Mouse (Mus musculus) neural tube, embryonic 11.5 days (tissue): Measurements from ENCODE around the gene Tnfaip2. TPM values are rescaled to one million over a fixed set of nuclear protein-coding genes. Genes with fewer than 3 reads are reported as not detected.

Experiments
- ATAC-seq: fragments of 200-750 bp; cut with Nextera tagmentation; 2 replicates; pipeline ENCODE4 v1.8.0; 2017; ENCODE audit warnings: moderate number of reproducible peaks, mild to moderate bottlenecking, moderate TSS enrichment, moderate library complexity; ENCODE audit not compliant: insufficient read depth, low FRiP score, low TSS enrichment
- DNase-seq: peaks from one replicate; pipeline ENCODE4 v3.0.0-alpha.2; 2015; ENCODE audit warnings: low spot score
- H3K27ac ChIP-seq: fragments of 300-500 bp; sonication (generic); 2 replicates; pipeline ENCODE4 v1.5.1; 2014; ENCODE audit warnings: low read depth, mild to moderate bottlenecking, low read length
- H3K27me3 ChIP-seq: fragments of 300-500 bp; sonication (generic); 2 replicates; pipeline ENCODE4 v1.6.1; 2014; ENCODE audit warnings: mild to moderate bottlenecking, low read length, mixed read lengths; ENCODE audit not compliant: control insufficient read depth, insufficient read depth
- H3K36me3 ChIP-seq: fragments of 300-500 bp; sonication (generic); 2 replicates; pipeline ENCODE4 v1.6.1; 2014; ENCODE audit warnings: mild to moderate bottlenecking, low read length, moderate library complexity, mixed read lengths; ENCODE audit not compliant: control insufficient read depth, insufficient read depth
- H3K4me1 ChIP-seq: fragments of 300-500 bp; sonication (generic); 2 replicates; pipeline ENCODE4 v1.6.1; 2014; ENCODE audit warnings: low read length, mixed read lengths; ENCODE audit not compliant: control insufficient read depth, insufficient read depth
- H3K4me2 ChIP-seq: fragments of 300-500 bp; sonication (generic); 2 replicates; pipeline ENCODE4 v1.6.1; 2014; ENCODE audit warnings: low read depth, mild to moderate bottlenecking, moderate library complexity
- H3K4me3 ChIP-seq: fragments of 300-500 bp; sonication (generic); 2 replicates; pipeline ENCODE4 v1.5.1; 2014; ENCODE audit warnings: low read depth, low read length
- H3K9ac ChIP-seq: fragments of 300-500 bp; sonication (generic); 2 replicates; pipeline ENCODE4 v1.6.1; 2014; ENCODE audit warnings: mild to moderate bottlenecking, low read length
- H3K9me3 ChIP-seq: fragments of 300-500 bp; sonication (generic); 2 replicates; pipeline ENCODE4 v1.6.1; 2016; ENCODE audit warnings: low read length; ENCODE audit not compliant: control insufficient read depth
- WGBS: fragments of 180-500 bp; shearing (Covaris S2); extraction: QIAGEN DNeasy Blood & Tissue Kit; methylation state at CpG from one replicate; pipeline ENCODE4 v1.1.7; 2014; 5-methylcytosine and 5-hydroxymethylcytosine counted together
- polyA plus RNA-seq: library from polyadenylated mRNA; unstranded; fragments of >200 nt; fragmentation: Nextera tagmentation; extraction: Ambion mirVana; gene quantifications from 2 replicates; pipeline ENCODE4 v1.2.1, GENCODE M21; 2014

Tnfaip2 gene
- polyA plus RNA-seq, 1 experiment from 2014 or later = 3.7 TPM

DNA sequence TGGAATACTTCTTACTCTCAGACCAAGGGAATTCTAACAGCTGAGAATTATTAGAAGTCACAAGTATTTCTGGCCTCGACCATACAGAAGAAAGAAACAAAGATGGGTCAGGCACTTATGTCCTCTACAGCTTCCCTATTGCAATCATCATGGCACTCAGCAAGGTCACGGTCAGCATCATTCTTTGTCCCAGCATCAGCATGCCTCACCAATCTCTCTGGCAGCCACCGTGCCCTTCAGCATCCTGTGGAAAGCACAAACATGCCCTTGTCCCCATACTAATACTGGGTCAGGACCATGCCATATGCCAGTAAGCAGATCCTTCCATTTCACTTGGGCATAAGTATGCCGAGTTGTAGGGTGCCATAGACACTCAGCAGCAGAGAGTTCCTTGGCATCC, 52.7 kb downstream of the Tnfaip2 start:
- 77% methylated on average over 4 of the region's 4 CpGs for WGBS
- Histone ChIP-seq H3K9ac (no peak overlapping the region), H3K9me3 (no peaks in the 10 kb centered on the region), H3K4me2 (no peak overlapping the region), H3K4me3 (no peak overlapping the region), H3K36me3 (no peaks in the 10 kb centered on the region), H3K27me3 (no peaks in the 10 kb centered on the region), H3K4me1 (no peaks in the 10 kb centered on the region), H3K27ac (no peak overlapping the region)
- ATAC-seq (no peak), DNase-seq (no peak)

DNA sequence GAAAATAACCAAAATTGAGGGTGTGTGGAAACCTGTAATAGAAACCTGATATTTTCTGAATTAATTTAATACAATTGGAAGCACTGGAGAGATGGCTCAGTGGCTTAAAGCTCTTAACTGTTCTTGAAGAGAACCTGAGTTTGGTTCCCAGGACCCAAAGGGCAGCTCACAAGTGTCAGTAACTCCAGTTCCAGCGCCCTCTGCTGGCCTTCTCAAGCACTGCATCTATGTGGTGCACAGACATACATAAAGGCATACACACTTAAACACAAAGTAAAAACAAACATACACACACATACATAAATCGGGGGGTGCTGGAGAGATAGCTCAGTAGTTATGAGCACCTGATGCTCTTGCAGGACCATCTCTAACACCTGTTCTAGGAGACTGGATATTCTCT, 54.8 kb downstream of the Tnfaip2 start:
- Histone ChIP-seq H3K4me3 (no peak overlapping the region), H3K27ac (no peak overlapping the region), H3K36me3 (no peaks in the 10 kb centered on the region), H3K4me2 (no peak overlapping the region), H3K4me1 (0 out of 2 replicates have a peak, but pooled peaks cover 3% of the 10 kb centered on the region), H3K9me3 (no peaks in the 10 kb centered on the region), H3K27me3 (no peaks in the 10 kb centered on the region), H3K9ac (no peak overlapping the region)
- DNase-seq = no peak
- 55% methylated on average over 2 of the region's 2 CpGs for WGBS
- ATAC-seq = no peak

DNA sequence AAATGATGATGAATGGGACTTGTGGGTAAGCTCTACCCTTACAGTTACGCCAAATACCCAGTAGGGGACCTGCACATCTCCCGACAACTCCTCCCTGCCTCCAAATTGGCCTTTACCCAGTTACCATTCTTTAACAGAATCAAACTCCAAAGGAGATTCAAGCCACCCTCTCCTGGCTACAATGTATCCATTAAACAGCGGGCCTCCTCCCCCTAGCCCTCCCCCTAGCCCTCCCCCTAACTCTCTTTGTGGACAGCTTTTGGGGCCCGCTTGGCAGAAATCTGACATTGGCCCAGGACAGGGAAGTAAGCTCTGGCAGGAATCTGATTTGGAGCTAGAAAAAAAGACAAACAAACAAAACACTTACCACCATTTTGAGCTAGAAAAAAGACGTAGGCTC, 57.3 kb downstream of the Tnfaip2 start:
- Histone ChIP-seq H3K27me3 (no peaks in the 10 kb centered on the region), H3K9ac (no peak overlapping the region), H3K4me3 (no peak overlapping the region), H3K27ac (no peak overlapping the region), H3K4me2 (no peak overlapping the region), H3K4me1 (0 out of 2 replicates have a peak, but pooled peaks cover 3% of the 10 kb centered on the region), H3K9me3 (no peaks in the 10 kb centered on the region), H3K36me3 (no peaks in the 10 kb centered on the region)
- WGBS = 60% methylated on average over 5 of the region's 5 CpGs
- no peak for ATAC-seq
- DNase-seq = no peak

DNA sequence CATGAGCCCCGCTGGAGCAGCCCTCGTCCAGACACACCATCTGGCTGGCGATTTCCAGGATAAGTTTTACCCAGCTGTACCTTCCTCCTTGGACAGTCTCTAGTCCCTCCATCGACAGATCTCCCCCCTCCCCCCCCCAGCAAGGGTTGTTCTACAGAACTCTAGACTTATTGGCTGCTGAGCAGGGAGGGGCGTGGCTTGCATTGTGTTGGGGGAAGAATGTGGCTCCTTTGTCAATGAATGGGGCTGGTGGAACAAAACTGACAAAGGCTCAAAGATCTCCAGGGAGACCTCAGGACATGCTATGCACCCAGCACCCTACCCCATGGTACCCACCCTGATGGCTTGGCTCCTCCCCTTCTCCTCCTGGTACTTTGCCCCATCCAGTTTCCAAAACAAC, 58.5 kb downstream of the Tnfaip2 start:
- 23% methylated on average over 5 of the region's 5 CpGs for WGBS
- DNase-seq = peak; percentile 74
- no peaks in the 10 kb centered on the region for H3K27me3 ChIP-seq
- no peak overlapping the region for H3K4me3 ChIP-seq
- ATAC-seq = peak; percentile 89
- no peaks in the 10 kb centered on the region for H3K36me3 ChIP-seq
- H3K9me3 ChIP-seq = no peaks in the 10 kb centered on the region
- 0 out of 2 replicates have a peak, but pooled peaks cover 3% of the 10 kb centered on the region for H3K4me1 ChIP-seq
- no peak overlapping the region for H3K9ac ChIP-seq
- peak overlapping the region; percentile 12; the same call in 1 of the 2 replicates for H3K4me2 ChIP-seq
- 0 out of 2 replicates have a peak overlapping the region, but pooled peaks have one; percentile 49 for H3K27ac ChIP-seq

DNA sequence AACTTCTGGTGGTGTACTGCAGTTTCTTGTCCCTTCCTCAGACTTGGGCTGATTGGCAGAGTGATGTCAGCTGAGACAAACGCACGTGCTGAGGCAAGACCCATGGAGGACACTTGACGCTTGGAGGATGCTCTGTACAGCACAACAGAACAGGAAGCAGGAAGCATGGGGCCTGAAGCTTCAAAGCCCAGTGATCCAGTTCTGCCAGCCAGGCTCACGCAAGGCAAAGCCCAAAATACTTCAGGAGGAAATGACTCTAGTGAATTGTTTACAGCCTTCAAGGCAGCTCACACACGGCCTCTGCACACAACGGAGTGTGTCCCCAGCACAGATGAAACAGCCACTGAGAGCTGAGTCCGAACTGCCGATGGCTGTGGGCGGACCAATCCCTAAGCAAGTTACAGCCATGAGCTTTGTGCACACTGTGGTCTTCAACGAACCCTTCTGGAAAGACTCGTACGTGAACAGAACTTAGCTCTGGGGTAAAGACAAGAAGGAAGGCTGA, 60.8 kb downstream of the Tnfaip2 start:
- DNase-seq (no peak), ATAC-seq (no peak)
- WGBS = 84% methylated on average over 12 of the region's 12 CpGs
- H3K27me3 ChIP-seq = no peaks in the 10 kb centered on the region
- H3K9me3 ChIP-seq = no peaks in the 10 kb centered on the region
- H3K36me3 ChIP-seq = no peaks in the 10 kb centered on the region
- H3K4me1 ChIP-seq = 0 out of 2 replicates have a peak, but pooled peaks cover 3% of the 10 kb centered on the region
- H3K4me2 ChIP-seq = no peak overlapping the region
- H3K27ac ChIP-seq = no peak overlapping the region
- no peak overlapping the region for H3K9ac ChIP-seq
- no peak overlapping the region for H3K4me3 ChIP-seq

DNA sequence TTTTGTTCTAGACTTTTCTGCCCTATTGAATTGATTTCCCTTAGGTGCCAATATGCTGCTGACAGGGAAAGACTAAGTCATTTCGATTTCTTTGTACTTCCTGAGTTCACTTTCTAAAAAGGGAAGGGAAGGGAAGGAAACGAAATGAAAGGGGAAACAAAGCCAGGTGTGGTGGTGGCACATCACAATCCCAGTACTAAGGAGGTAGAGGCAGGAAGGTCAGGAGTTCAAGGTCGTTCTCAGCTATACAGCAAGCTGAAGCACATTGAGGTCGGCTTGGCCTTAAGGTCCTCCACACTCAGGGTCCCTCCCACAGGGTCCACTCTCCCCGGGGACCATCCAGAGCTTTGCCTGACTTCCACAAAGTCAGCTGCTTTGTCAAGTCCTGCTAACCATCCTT, 61.3 kb downstream of the Tnfaip2 start:
- no peak overlapping the region for H3K4me2 ChIP-seq
- DNase-seq (no peak), ATAC-seq (no peak)
- WGBS = 61% methylated on average over 5 of the region's 5 CpGs
- no peaks in the 10 kb centered on the region for H3K36me3 ChIP-seq
- H3K4me3 ChIP-seq = no peak overlapping the region
- no peaks in the 10 kb centered on the region for H3K27me3 ChIP-seq
- no peaks in the 10 kb centered on the region for H3K9me3 ChIP-seq
- no peak overlapping the region for H3K9ac ChIP-seq
- H3K27ac ChIP-seq = no peak overlapping the region
- H3K4me1 ChIP-seq = 0 out of 2 replicates have a peak, but pooled peaks cover 3% of the 10 kb centered on the region

Other genes starting within 250 kb of the Tnfaip2 start
- gene Amn, start 171.4 kb upstream of the Tnfaip2 start, polyA plus RNA-seq = not detected in 2 replicates
- 36.7 and 37.2 TPM in 2 replicates for gene Cdc42bpb, start 64.8 kb upstream of the Tnfaip2 start, polyA plus RNA-seq
- gene Lbhd2, start 35.7 kb upstream of the Tnfaip2 start, polyA plus RNA-seq = not detected in 2 replicates
- gene Exoc3l4, start 25.5 kb upstream of the Tnfaip2 start, polyA plus RNA-seq = 5.3 and 6.6 TPM in 2 replicates
- gene Gm266, start 43.4 kb downstream of the Tnfaip2 start, polyA plus RNA-seq = 5.2 and 5.3 TPM in 2 replicates
- 645 and 670 TPM in 2 replicates for gene Eif5, start 95.5 kb downstream of the Tnfaip2 start, polyA plus RNA-seq
- 70.5 and 73.1 TPM in 2 replicates for gene Mark3, start 132.1 kb downstream of the Tnfaip2 start, polyA plus RNA-seq
- gene Ckb, start 229.9 kb downstream of the Tnfaip2 start, polyA plus RNA-seq = 2,083 and 2,271 TPM in 2 replicates
- gene Trmt61a, start 235.6 kb downstream of the Tnfaip2 start, polyA plus RNA-seq = 5.8 and 6.6 TPM in 2 replicates